Mouse (Mus musculus): ENCODE data around the gene Dram1.
A peak's percentile ranks its signal among the peaks of the same experiment; 100 is the strongest.

The Dram1 gene

DNA sequence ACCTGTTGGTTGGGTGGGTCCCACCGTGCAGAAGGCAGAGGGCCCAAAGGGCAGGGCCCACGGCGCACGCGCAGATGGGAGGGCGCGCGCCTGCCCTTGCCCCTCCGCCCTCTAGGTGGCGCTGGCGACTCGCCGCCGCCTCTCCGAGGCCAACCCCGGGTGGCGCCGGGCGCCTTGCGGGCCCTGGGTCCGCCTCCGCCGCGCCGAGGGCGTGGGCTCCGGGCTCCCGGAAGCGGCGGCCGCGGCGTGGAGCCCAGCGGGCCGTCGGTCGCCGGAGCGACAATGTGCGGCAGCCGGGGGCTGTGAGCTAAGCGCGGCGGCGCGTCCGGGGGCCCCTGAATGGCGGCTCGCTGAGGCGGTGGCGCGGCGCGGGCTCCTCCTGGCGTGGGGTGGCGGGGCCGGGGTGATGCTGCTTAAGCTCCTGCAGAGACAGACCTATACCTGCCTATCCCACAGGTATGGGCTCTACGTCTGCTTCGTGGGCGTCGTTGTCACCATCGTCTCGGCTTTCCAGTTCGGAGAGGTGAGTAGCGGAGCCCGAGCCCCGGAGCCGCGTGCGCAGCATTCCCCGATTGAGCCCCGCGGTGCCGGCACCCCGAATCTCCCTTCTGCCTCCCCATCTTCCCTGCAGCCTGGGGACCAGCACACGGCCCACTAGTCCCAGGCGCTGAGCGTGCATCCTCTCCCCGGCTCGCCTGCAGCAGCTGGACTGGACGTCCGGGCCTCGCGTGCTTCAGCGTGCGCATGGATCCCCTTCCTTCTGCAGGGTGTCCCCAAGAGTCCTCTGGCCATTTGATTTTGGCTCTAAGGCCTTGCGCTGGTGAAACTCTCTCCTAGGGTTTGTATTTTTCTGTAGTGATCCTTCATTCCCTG, at the start of gene Dram1, which contains the start of gene Gnptab:
Gene Dram1, minus strand, starts transcription at position 68 of the 873 bp plus-strand sequence.
Gene Gnptab, plus strand, starts transcription at position 120 of the 873 bp plus-strand sequence.
- DNase-seq (ENCODE audit: low read depth, low spot score), result peak; percentile 75

DNA sequence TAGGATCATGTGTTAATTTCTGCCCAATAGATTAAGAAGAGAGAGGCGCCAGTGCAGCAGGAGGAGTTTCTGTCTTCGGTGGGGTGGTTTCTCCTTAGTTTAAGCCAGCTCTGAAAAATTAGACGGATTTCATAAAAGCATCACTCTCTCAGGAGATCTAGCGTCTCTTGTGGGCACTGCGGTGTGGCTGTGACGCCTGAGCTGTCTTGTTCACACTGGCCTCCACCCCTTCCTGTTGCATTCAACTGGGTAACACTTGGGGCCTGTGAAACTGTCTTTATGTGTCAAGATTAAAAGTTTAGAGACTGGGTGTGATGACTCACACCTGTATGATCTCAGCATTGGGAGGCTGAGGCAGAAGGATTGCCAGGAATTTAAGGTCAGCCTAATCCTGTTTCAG, 49.1 kb upstream of the Dram1 start:
- DNase-seq (ENCODE audit: low read depth, low spot score), result no peak

DNA sequence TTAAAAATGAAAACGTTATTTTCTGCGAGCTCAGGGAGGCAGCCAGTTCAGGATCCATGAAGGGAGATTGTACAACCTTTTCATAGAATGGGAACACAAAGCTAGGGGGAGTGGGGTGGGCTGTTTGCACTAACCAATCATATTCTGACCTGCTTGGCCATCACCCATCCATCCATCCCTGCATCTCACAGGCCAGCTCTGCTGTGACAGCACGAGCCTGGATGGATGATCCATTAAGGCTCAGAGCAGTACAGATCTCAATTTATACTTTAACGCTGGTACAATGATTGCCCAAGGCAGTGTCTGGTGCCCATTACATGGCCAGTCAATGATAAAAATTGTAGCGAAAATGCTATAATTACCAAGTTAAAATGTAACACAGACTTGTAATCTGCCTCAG, 48.0 kb upstream of the Dram1 start:
- no peak for DNase-seq (ENCODE audit: low read depth, low spot score)

DNA sequence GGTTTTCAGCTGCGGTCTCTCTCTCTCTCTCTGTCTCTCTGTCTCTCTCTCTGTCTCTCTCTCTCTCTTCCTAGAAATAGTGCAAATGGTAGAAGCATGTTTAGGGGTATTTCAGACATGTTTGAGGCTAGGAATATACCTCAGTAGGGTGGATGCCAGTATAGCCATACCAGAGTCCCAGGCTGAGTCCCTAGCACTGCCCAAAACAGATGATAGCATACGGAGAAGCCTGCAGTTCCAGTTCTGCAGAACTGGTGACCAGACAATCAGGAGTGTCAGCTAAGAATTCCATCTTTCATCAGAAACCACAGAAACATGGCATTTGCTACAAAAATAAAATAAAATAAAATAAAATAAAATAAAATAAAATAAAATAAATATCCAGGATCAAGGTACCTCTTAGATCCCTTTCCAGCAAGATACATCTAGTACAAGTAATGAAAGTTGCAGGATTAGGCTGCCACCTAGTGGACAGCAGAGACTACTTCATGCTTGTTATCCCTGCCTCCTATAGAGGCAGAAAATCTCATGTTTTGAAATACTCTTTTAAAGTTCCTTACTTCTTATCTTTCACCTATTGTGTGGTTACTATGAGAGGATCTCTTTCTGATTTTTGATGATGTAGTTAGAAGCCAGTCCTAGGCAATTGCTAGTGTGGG, 47.4 kb upstream of the Dram1 start:
- DNase-seq (ENCODE audit: low read depth, low spot score), result peak; percentile 72

DNA sequence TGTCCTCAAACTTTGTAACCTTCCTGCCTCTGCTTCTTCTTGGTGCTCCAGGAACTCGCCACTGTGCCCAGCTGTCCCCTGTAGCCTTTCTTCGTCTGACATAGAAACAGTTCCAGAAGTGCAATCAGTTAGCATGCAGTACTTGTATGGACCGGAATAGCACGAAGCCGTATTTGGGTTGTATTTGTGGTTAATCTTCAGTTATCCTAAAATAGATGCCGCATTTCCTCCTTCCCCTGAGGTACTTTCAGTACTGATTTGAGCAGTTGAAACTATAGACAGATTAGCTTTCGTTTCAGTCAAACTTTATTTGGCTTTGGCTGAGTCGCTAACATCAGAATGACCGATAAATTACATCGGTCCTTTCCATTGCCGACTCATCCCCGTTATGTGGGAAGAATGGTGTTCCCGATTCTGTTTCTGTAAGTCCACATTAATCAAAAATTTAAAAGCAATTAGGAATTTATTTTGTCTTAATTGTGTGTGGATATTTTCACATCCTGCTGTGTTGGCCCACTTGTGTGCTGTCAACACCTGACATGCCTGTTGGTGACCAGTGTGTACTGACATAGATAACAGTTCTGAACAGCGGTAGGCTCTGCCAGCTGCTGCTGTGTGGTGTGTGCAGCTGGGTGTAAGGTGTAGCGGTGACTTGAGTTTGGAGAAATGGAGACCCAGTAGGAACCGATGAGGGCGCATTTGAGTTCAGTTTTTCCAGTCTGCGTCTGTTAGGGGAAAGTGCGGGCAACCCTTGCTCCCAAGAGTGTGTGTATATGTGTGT, 42.0 kb upstream of the Dram1 start:
- no peak for DNase-seq (ENCODE audit: low read depth, low spot score)

DNA sequence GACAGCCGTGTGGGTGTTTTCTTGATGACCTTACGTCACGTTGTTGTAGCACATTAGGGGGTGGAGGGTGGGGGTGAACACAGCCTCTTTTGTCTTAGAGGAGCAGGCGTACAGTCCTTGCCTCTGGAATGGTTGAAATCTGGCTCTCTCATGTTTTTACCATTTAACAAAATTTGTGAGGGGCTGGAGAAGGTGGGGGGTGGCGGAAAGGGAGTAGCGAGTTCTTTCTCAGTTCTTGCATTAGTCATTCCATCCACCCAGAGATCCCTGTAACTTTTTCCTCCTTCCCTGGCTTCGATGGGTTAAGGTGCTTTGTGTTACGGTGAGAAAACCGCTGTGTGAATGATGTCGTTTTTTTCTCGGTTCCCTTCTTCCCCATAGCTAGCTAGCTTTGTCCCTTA, 41.3 kb upstream of the Dram1 start:
- no peak for DNase-seq (ENCODE audit: low read depth, low spot score)

DNA sequence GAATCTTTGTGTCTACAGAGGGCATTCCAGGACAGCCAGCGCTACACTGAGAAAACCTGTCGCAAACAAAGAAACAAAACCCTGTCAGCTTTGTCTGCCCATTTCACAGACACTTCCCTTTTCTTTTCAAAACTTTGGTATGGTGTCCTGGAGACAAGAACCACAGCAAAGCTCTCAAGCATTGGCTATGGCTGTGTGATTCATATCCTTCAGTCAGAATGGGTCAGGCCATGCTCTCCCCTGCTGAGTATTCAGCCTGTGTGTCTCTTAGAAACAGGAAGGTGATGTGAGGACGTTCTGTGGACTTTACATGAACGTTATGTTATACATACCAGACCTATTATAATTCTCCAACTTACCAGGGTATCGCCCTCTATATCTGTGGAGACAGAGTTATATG, 38.8 kb upstream of the Dram1 start:
- no peak for DNase-seq (ENCODE audit: low read depth, low spot score)

DNA sequence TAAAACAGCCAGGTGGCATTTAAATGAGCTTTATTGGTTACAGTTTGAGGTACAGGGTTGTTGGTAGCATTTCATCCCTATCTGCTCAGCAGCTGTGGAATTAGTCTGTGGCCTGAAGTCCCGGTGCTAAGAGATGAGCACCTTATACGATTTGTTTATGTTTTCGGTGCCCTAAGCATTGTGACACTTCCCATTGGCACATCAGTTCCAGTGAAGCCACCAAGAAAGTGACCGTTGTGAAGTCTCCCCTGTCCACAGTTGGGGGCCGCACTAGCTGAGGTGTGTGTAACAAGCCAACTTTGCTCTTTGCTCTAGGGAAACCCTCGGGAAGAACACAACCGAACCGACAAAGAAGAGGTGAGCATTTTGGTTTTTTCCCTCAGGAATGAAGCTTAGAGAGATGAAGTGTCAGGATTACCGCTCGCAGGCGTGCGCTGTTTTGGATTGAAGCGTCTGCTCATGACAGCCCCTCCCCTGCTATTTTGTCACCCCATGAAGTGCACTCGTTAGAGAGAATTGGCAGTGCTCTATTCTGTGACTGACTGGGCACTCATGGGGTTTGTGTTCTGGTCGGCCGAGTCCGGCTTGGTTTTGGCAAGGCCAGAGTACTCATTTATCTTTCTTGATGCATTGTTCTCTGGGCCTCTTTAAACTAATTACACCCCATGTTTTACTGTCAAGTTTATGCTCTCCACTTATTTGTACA, 33.6 kb upstream of the Dram1 start:
- DNase-seq (ENCODE audit: low read depth, low spot score), result no peak

DNA sequence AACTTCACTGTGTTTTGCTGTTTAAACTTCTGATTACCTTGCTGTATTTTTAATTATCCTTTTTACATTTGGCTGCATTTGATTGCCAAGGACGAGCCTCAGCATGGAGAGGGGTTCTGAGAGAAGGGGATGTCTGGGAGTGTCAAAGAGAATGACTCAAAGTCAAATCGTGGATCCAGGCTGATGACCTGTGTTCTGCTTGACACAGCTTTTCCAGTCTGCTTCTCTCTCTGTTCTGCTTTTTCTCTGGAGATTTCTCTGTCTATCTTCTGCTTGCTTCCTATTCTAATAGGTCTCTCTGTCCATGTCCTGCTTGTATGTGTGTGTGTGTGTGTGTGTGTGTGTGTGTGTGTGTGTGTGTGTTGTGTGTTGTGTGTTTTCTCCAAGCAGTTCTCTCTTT, 30.9 kb upstream of the Dram1 start:
- DNase-seq (ENCODE audit: low read depth, low spot score), result no peak

DNA sequence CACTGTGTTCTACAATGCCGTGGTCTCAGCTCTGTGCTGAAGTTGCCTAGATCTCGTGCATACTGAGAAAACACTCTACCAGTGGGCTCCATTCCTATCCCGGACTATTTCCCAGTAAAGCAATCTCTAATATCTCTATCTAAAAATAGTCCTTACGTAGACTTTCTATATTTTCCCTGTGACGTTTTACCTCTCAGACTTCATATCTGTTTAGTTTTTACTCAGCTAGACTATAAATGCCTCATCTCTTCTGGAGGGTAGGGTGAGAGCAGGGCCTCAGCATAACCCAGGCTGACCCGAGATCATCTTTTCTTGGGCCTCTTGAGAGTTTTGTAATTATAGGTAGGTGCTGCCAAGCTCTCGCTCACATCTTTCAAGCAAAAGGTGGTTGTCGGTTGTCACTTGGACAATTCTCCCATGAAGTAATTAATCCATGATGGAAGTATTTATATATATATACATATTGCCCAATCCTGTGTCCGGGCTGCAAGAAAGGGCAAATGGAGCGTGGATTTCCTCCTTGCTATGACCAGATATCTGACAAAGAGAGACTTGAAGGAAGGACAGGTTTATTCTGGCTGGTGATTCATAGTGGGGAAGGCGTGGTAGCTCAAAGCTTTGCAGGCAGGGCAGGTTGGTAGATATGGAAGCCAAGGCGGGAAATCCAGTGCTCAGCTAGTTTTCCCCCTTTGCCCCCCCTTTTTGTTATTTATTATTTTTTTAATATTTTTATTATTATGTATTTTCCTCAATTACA, 29.2 kb upstream of the Dram1 start:
- DNase-seq (ENCODE audit: low read depth, low spot score), result no peak

DNA sequence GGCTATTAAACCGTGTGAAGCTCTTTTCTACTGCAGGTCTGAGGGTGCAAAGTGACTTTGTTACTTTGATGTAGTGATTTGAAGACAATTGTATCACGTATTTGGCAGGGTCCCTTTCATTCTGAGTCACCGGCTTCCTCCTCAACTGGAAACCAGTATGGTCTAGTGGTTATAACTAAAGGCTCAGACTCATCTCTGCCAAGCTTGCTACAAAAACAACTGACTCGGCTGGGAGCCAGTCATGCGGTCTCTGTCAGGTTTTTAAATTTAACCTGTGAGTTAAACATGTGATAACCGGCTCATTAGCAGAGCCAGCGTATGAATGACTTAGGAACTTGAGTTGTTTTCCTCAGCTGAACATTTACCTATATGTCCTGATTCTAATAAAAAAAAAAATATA, 26.9 kb upstream of the Dram1 start:
- DNase-seq (ENCODE audit: low read depth, low spot score), result no peak

DNA sequence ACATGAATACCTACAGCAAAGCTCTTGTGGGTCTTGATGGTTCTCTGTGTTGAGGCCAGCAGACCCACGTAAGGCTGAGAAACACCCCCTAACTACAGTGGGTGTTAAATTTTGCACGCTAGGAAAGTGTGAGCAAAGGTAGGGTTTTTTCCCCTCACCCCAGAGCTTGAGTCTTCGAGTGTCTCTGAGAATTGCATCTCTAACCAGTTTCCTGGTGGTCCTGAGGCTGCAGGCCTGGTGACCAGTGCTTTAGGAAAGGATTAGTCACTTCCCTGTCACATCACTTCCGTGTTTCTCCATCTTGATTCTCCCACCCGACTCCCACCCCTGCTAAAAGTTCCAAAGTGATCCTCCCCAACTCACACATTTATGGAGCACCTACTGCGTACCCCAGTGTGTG, 25.3 kb upstream of the Dram1 start:
- DNase-seq (ENCODE audit: low read depth, low spot score), result no peak

DNA sequence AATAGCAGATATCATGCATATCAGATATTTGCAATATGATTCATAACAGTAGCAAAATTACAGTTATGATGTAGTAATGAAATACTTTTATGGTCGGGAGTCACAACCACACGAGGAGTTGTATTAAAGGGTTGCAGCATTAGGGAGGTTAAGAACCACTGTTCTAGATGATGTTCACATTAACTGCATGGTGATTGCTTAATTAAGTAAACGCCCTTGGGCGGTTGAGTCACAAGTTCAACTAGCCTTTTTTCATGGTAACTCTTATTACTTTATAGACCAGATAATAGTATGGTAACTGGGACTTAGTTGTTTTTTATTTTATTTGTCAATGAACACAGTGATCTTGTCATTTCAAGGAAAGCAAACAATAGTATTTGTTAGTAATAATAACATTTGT, 24.1 kb upstream of the Dram1 start:
- no peak for DNase-seq (ENCODE audit: low read depth, low spot score)

DNA sequence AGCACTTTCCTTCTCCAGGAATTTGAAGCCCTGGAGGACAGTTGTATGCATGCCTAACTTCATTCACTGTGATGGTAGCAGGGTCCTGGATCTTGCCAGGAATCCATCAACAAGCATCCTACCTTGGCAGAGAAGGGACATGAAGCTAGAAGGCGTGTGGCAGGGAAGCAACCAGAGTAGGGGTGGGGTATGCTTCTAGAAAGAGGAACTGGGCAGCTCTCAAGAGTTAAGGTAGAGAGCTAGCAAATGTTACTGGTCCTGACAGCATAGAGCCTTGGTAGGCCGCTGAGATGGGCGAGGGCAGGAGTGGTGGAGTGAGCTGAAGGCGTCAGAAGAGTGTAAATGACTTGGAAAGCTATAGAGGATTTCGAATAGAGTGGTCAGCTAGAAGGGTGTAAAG, 20.4 kb upstream of the Dram1 start:
- DNase-seq (ENCODE audit: low read depth, low spot score), result no peak

DNA sequence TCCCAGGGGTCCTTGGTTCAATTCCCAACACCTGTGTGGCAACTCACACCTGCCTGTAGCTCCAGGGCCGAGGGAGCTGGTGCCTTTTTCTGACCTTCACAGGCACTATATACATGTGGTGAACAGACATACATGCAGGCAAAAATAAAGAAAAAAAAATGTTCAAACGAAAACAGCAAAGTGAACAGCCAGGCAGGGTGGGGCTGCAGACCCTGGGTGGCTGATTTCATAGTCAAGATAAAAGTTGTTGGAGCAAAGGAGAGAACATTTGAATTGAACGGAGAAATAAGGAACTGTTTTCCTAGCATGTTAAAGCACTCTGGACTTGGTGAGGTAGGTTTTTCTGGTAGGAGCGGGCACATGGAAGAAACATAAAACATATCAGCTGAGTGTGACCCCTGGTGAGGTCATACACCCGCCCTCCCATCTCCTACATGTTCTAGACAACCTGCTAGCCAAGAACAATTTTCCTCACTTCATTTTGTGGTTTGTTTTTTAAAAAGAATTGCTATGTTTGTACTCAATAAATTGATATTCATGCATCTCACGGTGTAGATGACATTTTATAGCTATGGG, 19.9 kb upstream of the Dram1 start:
- no peak for DNase-seq (ENCODE audit: low read depth, low spot score)

DNA sequence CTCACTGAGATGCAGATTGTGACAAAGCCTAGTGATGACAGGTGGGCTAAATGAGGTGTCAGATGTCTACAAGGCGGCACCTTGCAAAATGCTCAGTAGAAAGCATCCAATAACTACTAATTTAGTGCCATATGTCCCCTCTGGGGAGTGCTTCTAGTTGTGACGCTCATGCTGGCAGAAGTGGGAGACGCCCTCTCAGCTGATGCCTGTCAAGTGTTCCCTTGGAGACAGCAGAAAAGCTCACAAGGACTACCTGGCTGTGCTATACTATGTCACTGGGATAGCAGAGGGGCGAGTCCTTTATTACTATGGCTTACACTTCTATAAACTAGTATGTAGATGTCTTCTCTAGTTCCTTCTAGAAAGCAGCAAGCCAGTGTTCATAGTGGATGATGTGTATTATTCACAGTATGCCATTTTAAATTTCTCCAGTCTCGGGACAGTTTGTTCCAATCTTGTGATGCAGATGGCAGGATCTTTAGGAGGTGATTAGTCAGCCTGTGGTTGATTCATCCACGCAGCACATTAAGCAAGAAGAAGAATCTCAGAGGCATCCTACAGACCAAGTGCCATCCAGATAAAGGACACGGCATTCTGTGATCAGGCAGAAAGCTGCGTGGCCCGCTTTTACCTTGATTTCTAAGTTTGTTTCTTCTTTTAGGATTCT, 13.4 kb upstream of the Dram1 start:
- no peak for DNase-seq (ENCODE audit: low read depth, low spot score)

DNA sequence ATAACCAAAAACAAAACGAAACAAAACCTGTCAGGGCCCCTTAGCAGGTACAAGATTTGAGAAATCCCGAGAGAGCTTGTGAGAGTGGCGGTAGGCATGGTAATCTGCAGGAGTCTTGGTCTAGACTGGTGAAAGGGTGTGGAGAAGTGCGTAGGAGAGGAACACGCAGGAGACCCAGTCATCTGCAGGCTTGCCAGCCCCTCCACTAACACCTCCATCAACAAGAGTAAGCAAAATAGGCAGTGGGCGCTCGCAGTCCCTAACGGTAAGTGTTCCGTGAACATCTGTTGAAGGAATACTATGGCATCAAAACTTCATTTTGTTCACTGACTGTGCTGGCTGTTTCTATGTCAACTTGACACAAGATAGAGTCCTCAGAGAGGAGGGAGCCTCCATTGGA, 12.6 kb upstream of the Dram1 start:
- DNase-seq (ENCODE audit: low read depth, low spot score), result no peak

DNA sequence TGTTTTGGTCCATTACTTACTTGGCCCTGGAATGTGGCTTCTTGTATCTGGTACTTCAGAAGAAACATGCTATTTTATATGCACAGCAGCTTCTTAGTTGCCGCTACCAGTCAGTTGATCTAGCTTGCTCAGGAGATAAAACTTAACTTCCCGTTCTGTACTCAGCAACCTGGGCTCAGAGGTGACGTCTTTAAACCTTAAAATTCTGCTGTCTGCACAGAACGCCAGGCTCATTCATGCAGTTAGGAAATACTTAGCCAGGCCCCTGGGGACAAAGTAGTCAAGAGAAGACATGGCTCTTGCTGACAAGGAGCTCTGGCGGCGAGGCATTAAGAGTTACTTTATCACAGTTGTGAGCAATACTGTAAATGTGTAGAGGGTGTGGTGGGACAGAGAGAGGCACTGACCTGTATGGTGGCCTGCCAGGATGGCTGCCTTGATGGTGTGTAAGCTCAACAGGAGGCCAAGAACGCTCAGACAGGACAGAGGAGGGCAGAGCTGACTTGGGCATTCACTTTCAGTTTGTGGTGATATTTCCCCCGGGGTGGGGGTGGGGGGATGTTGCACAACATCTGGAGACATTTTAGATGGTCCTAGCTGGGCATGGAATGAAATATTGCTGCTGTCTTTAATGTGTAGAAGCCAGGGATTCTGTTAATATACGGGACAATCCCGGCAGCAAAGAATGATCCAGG, 11.4 kb upstream of the Dram1 start:
- no peak for DNase-seq (ENCODE audit: low read depth, low spot score)

DNA sequence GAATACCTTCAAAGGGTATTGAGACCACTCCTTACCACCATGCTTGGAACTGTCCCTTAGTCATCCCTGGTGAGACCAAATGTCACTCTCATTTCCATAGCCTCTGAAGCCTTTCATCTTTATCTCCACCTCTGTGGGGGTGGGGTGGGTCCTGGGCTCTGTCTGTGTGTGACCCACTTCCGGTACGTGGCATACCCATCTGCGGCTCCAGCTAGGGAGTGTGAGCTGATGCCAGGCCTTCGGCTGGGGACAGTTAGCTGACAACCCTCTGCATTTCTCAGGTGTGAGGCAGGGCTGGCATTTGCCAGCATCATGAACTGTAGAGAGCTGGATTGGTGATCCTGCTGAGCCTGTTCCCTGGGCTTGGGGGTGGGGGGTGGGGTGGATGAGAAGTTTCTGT, 10.7 kb upstream of the Dram1 start:
- no peak for DNase-seq (ENCODE audit: low read depth, low spot score)

DNA sequence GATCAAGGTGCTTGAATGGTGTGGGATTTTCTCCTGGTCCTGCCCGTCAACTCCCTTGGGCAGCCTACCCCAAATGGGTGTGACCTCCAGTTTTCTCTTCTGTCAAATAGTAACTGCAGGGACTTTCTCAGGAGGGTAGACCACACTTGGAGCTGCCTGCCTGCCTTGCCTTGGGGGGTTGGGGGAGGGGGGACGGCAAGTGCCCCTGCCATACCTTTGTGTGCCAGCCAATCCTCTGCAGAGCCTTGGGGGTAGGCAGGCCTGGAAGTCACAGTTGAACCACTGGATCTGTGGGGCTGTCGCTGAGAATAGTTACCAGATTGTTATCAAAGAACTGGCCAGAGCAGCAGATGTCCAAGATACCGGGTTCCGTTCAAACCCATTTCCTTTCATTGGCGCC, 7.4 kb upstream of the Dram1 start:
- DNase-seq (ENCODE audit: low read depth, low spot score), result no peak

All from forelimb bud, embryonic 11.5 days (tissue).